Mouse (Mus musculus): ENCODE measurements around the gene Tesk1. TPM values are rescaled to one million over a fixed set of nuclear protein-coding genes. Genes with fewer than 3 reads are reported as not detected.

The Tesk1 gene
- polyA plus RNA-seq, 1 experiment: 40.4 TPM

GRCm38 (mm10) chr4:43415221-43416070, 26.3 kb upstream of the Tesk1 start:
- no peaks in the 10 kb centered on the region for H3K36me3 ChIP-seq (ENCODE audit: control insufficient read depth, insufficient read depth)

GRCm38 (mm10) chr4:43416071-43416490, 25.7 kb upstream of the Tesk1 start:
- no peaks in the 10 kb centered on the region for H3K36me3 ChIP-seq (ENCODE audit: control insufficient read depth, insufficient read depth)

More at GRCm38 (mm10) chr4:43415221-43416070, 26.3 kb upstream of the Tesk1 start:
- Histone ChIP-seq H3K27me3 (ENCODE audit: control insufficient read depth, insufficient read depth, insufficient read length) (no peaks in the 10 kb centered on the region), H3ac (ENCODE audit: control insufficient read depth, insufficient read length) (no peak overlapping the region), H3K4me2 (ENCODE audit: low read depth) (no peak overlapping the region), H3K79me2 (ENCODE audit: control insufficient read depth, insufficient read depth) (no peaks in the 10 kb centered on the region), H3K4me3 (no peak overlapping the region)
- TF ChIP-seq E2F4 (IDR thresholded peaks at IDR 0.05; ENCODE audit: insufficient read depth) (no peak), TCF3 (IDR thresholded peaks at IDR 0.05; ENCODE audit: insufficient read length, low read depth) (peak; percentile 20), MYOD1 (IDR thresholded peaks at IDR 0.05; ENCODE audit: control insufficient read depth in 1 of 3, insufficient read length in 2 of 3, low read depth in 2 of 3) (peak in 2 of 3 experiments; percentile 54 to 78), MYOG (IDR thresholded peaks at IDR 0.05; ENCODE audit: control insufficient read depth in 1 of 3, insufficient read depth in 1 of 3, insufficient read length in 2 of 3, low read depth in 2 of 3) (peak in 2 of 3 experiments; percentile 17 to 81)

GRCm38 (mm10) chr4:43417269-43418062, 24.3 kb upstream of the Tesk1 start:
- H3K36me3 ChIP-seq (ENCODE audit: control insufficient read depth, insufficient read depth): no peaks in the 10 kb centered on the region

More at GRCm38 (mm10) chr4:43416071-43416490, 25.7 kb upstream of the Tesk1 start:
- no peaks in the 10 kb centered on the region for H3K79me2 ChIP-seq (ENCODE audit: control insufficient read depth, insufficient read depth)
- H3K27me3 ChIP-seq (ENCODE audit: control insufficient read depth, insufficient read depth, insufficient read length): no peaks in the 10 kb centered on the region
- no peak overlapping the region for H3ac ChIP-seq (ENCODE audit: control insufficient read depth, insufficient read length)
- H3K4me2 ChIP-seq (ENCODE audit: low read depth): no peak overlapping the region
- TF ChIP-seq TCF3 (IDR thresholded peaks at IDR 0.05; ENCODE audit: insufficient read length, low read depth): no peak
- no peak for TF ChIP-seq CEBPB (IDR thresholded peaks at IDR 0.05; ENCODE audit: insufficient read depth, poor library complexity, severe bottlenecking)
- TF ChIP-seq TCF12 (IDR thresholded peaks at IDR 0.05; ENCODE audit: insufficient read depth, poor library complexity, severe bottlenecking): no peak
- no peak for TF ChIP-seq POLR2A (IDR thresholded peaks at IDR 0.05; ENCODE audit: insufficient read length, low read depth)
- H3K4me3 ChIP-seq: no peak overlapping the region

GRCm38 (mm10) chr4:43418450-43418849, 23.3 kb upstream of the Tesk1 start:
- no peak for TF ChIP-seq TCF12 (IDR thresholded peaks at IDR 0.05; ENCODE audit: insufficient read depth, poor library complexity, severe bottlenecking)
- no peak for TF ChIP-seq MAX (IDR thresholded peaks at IDR 0.05; ENCODE audit: low read depth)
- TF ChIP-seq USF1 (IDR thresholded peaks at IDR 0.05; ENCODE audit: low read depth): no peak
- TF ChIP-seq MYOD1 (IDR thresholded peaks at IDR 0.05; ENCODE audit: control insufficient read depth in 1 of 3, insufficient read length in 2 of 3, low read depth in 2 of 3): no peak
- TF ChIP-seq E2F4 (IDR thresholded peaks at IDR 0.05; ENCODE audit: insufficient read depth): no peak
- TF ChIP-seq POLR2AphosphoS2 (IDR thresholded peaks at IDR 0.05; ENCODE audit: insufficient read length, low read depth): no peak
- no peak for TF ChIP-seq POLR2A (IDR thresholded peaks at IDR 0.05; ENCODE audit: insufficient read length, low read depth)
- TF ChIP-seq REST (IDR thresholded peaks at IDR 0.05; ENCODE audit: insufficient read depth, insufficient read length): no peak
- TF ChIP-seq CEBPB (IDR thresholded peaks at IDR 0.05; ENCODE audit: insufficient read depth, poor library complexity, severe bottlenecking): no peak
- TF ChIP-seq TCF3 (IDR thresholded peaks at IDR 0.05; ENCODE audit: insufficient read length, low read depth): no peak
- no peak for TF ChIP-seq MYOG (IDR thresholded peaks at IDR 0.05; ENCODE audit: control insufficient read depth in 1 of 3, insufficient read depth in 1 of 3, insufficient read length in 2 of 3, low read depth in 2 of 3)
- TF ChIP-seq SRF (IDR thresholded peaks at IDR 0.05; ENCODE audit: control insufficient read depth, insufficient read length, low read depth): no peak
- Histone ChIP-seq H3K79me2 (ENCODE audit: control insufficient read depth, insufficient read depth) (no peaks in the 10 kb centered on the region), H3K4me3 (no peak overlapping the region), H3K36me3 (ENCODE audit: control insufficient read depth, insufficient read depth) (no peaks in the 10 kb centered on the region), H3K27me3 (ENCODE audit: control insufficient read depth, insufficient read depth, insufficient read length) (no peaks in the 10 kb centered on the region), H3K4me2 (ENCODE audit: low read depth) (no peak overlapping the region), H3ac (ENCODE audit: control insufficient read depth, insufficient read length) (no peak overlapping the region)

More at GRCm38 (mm10) chr4:43417269-43418062, 24.3 kb upstream of the Tesk1 start:
- no peak overlapping the region for H3ac ChIP-seq (ENCODE audit: control insufficient read depth, insufficient read length)
- no peaks in the 10 kb centered on the region for H3K79me2 ChIP-seq (ENCODE audit: control insufficient read depth, insufficient read depth)
- no peak overlapping the region for H3K4me3 ChIP-seq
- TF ChIP-seq CEBPB (IDR thresholded peaks at IDR 0.05; ENCODE audit: insufficient read depth, poor library complexity, severe bottlenecking) (no peak), REST (IDR thresholded peaks at IDR 0.05; ENCODE audit: insufficient read depth, insufficient read length) (no peak), E2F4 (IDR thresholded peaks at IDR 0.05; ENCODE audit: insufficient read depth) (no peak), MYOG (IDR thresholded peaks at IDR 0.05; ENCODE audit: control insufficient read depth in 1 of 3, insufficient read depth in 1 of 3, insufficient read length in 2 of 3, low read depth in 2 of 3) (no peak), SRF (IDR thresholded peaks at IDR 0.05; ENCODE audit: control insufficient read depth, insufficient read length, low read depth) (no peak), POLR2A (IDR thresholded peaks at IDR 0.05; ENCODE audit: insufficient read length, low read depth) (no peak), TCF12 (IDR thresholded peaks at IDR 0.05; ENCODE audit: insufficient read depth, poor library complexity, severe bottlenecking) (no peak), TCF3 (IDR thresholded peaks at IDR 0.05; ENCODE audit: insufficient read length, low read depth) (no peak), MYOD1 (IDR thresholded peaks at IDR 0.05; ENCODE audit: control insufficient read depth in 1 of 3, insufficient read length in 2 of 3, low read depth in 2 of 3) (no peak), USF1 (IDR thresholded peaks at IDR 0.05; ENCODE audit: low read depth) (no peak), MAX (IDR thresholded peaks at IDR 0.05; ENCODE audit: low read depth) (no peak), POLR2AphosphoS2 (IDR thresholded peaks at IDR 0.05; ENCODE audit: insufficient read length, low read depth) (no peak)
- H3K27me3 ChIP-seq (ENCODE audit: control insufficient read depth, insufficient read depth, insufficient read length): no peaks in the 10 kb centered on the region
- H3K4me2 ChIP-seq (ENCODE audit: low read depth): no peak overlapping the region

Data from myocyte (in vitro differentiated cells).